Mouse (Mus musculus) forebrain, embryonic 11.5 days (tissue): Measurements from ENCODE around the gene Ptpn1. TPM values are rescaled to one million over a fixed set of nuclear protein-coding genes. Genes with fewer than 3 reads are reported as not detected.

Experiments
- ATAC-seq: fragments of 200-750 bp; cut with Nextera tagmentation; replicated peaks from 2 replicates; pipeline ENCODE4 v1.8.0; 2017; ENCODE audit warnings: moderate TSS enrichment; ENCODE audit not compliant: low FRiP score
- DNase-seq: peaks from one replicate; pipeline ENCODE4 v3.0.0-alpha.2; 2017; ENCODE audit warnings: low spot score
- H3K27ac ChIP-seq: fragments of 300-500 bp; sonication (generic); 2 replicates; pipeline ENCODE4 v1.5.1; 2014; ENCODE audit warnings: low read depth, low read length
- H3K27me3 ChIP-seq: fragments of 300-500 bp; sonication (generic); 2 replicates; pipeline ENCODE4 v1.6.1; 2014; ENCODE audit warnings: mild to moderate bottlenecking, low read length, mixed read lengths; ENCODE audit not compliant: control insufficient read depth, insufficient read depth
- H3K36me3 ChIP-seq: fragments of 300-500 bp; sonication (generic); 2 replicates; pipeline ENCODE4 v1.6.1; 2014; ENCODE audit warnings: mild to moderate bottlenecking, low read length, moderate library complexity, mixed read lengths; ENCODE audit not compliant: control insufficient read depth, insufficient read depth
- H3K4me1 ChIP-seq: fragments of 300-500 bp; sonication (generic); replicated peaks from 2 replicates; pipeline ENCODE4 v1.6.1; 2014; ENCODE audit warnings: low read length, mixed read lengths; ENCODE audit not compliant: control insufficient read depth, insufficient read depth
- H3K4me2 ChIP-seq: fragments of 300-500 bp; sonication (generic); 2 replicates; pipeline ENCODE4 v1.6.1; 2014; ENCODE audit warnings: low read depth, mild to moderate bottlenecking, low read length, moderate library complexity, mixed read lengths; ENCODE audit not compliant: severe bottlenecking
- H3K4me3 ChIP-seq: fragments of 300-500 bp; sonication (generic); 2 replicates; pipeline ENCODE4 v1.5.1; 2014; ENCODE audit warnings: low read depth, low read length
- H3K9ac ChIP-seq: fragments of 300-500 bp; sonication (generic); 2 replicates; pipeline ENCODE4 v1.6.1; 2014; ENCODE audit warnings: low read length
- H3K9me3 ChIP-seq: fragments of 300-500 bp; sonication (generic); 2 replicates; pipeline ENCODE4 v1.6.1; 2016; ENCODE audit warnings: low read length, mixed read lengths; ENCODE audit not compliant: control insufficient read depth
- WGBS: fragments of 180-500 bp; shearing (Covaris S2); extraction: QIAGEN DNeasy Blood & Tissue Kit; methylation state at CpG from one replicate; pipeline ENCODE4 v1.1.7; 2014; 5-methylcytosine and 5-hydroxymethylcytosine counted together
- polyA plus RNA-seq: library from polyadenylated mRNA; unstranded; fragments of >200 nt; fragmentation: Nextera tagmentation; extraction: Ambion mirVana; gene quantifications from 2 replicates; pipeline ENCODE4 v1.2.1, GENCODE M21; 2014

Ptpn1 gene
- polyA plus RNA-seq, 1 experiment from 2014 or later, result 80.0 TPM

GRCm38 (mm10) chr2:167945451-167945850, 13.6 kb downstream of the Ptpn1 start:
- no peak overlapping the region for H3K4me3 ChIP-seq
- H3K4me1 ChIP-seq, result peaks cover 10% of the 10 kb centered on the region; the same call in 1 of the 2 replicates
- 84% methylated on average over 5 of the region's 5 CpGs for WGBS

GRCm38 (mm10) chr2:167947251-167947650, 15.4 kb downstream of the Ptpn1 start:
- ATAC-seq (no peak), DNase-seq (no peak)
- Histone ChIP-seq H3K27ac (no peak overlapping the region), H3K9ac (no peak overlapping the region), H3K9me3 (no peaks in the 10 kb centered on the region), H3K4me3 (no peak overlapping the region), H3K27me3 (no peaks in the 10 kb centered on the region), H3K4me2 (no peak overlapping the region), H3K36me3 (no peaks in the 10 kb centered on the region), H3K4me1 (peaks cover 6% of the 10 kb centered on the region; the same call in 1 of the 2 replicates)
- WGBS, result 89% methylated on average over 3 of the region's 3 CpGs

More at GRCm38 (mm10) chr2:167945451-167945850, 13.6 kb downstream of the Ptpn1 start:
- ATAC-seq (no peak), DNase-seq (no peak)
- no peaks in the 10 kb centered on the region for H3K36me3 ChIP-seq
- H3K4me2 ChIP-seq, result no peak overlapping the region
- no peak overlapping the region for H3K9ac ChIP-seq
- H3K27ac ChIP-seq, result no peak overlapping the region
- no peaks in the 10 kb centered on the region for H3K9me3 ChIP-seq
- no peaks in the 10 kb centered on the region for H3K27me3 ChIP-seq

GRCm38 (mm10) chr2:167948047-167948446, 16.2 kb downstream of the Ptpn1 start:
- H3K4me3 ChIP-seq, result no peak overlapping the region
- DNase-seq (no peak), ATAC-seq (no peak)
- H3K9ac ChIP-seq, result no peak overlapping the region
- no peak overlapping the region for H3K27ac ChIP-seq
- H3K36me3 ChIP-seq, result no peaks in the 10 kb centered on the region
- no peaks in the 10 kb centered on the region for H3K27me3 ChIP-seq
- H3K4me2 ChIP-seq, result no peak overlapping the region
- 0 out of 2 replicates have a peak, but pooled peaks cover 4% of the 10 kb centered on the region for H3K4me1 ChIP-seq
- no peaks in the 10 kb centered on the region for H3K9me3 ChIP-seq
- WGBS, result 88% methylated on average over 6 of the region's 6 CpGs

- Histone ChIP-seq H3K9ac (no peak overlapping the region), H3K4me1 (no peaks in the 10 kb centered on the region), H3K27ac (no peak overlapping the region), H3K9me3 (no peaks in the 10 kb centered on the region), H3K4me3 (no peak overlapping the region), H3K36me3 (no peaks in the 10 kb centered on the region), H3K4me2 (no peak overlapping the region), H3K27me3 (no peaks in the 10 kb centered on the region)
- 89% methylated on average over 13 of the region's 13 CpGs for WGBS
- DNase-seq (no peak), ATAC-seq (no peak)
These were observed 16.7 kb downstream of the Ptpn1 start for GRCm38 (mm10) chr2:167948557-167948956.

- Histone ChIP-seq H3K27me3 (no peaks in the 10 kb centered on the region), H3K4me2 (no peak overlapping the region), H3K36me3 (no peaks in the 10 kb centered on the region), H3K9me3 (no peaks in the 10 kb centered on the region), H3K4me1 (no peaks in the 10 kb centered on the region), H3K9ac (no peak overlapping the region), H3K4me3 (no peak overlapping the region), H3K27ac (no peak overlapping the region)
- DNase-seq, result no peak
- no peak for ATAC-seq
- WGBS, result 76% methylated on average over 6 of the region's 6 CpGs
These were observed 17.4 kb downstream of the Ptpn1 start for GRCm38 (mm10) chr2:167949250-167949649.

- ATAC-seq, result no peak
- Histone ChIP-seq H3K4me2 (no peak overlapping the region), H3K9ac (no peak overlapping the region), H3K9me3 (no peaks in the 10 kb centered on the region), H3K4me1 (no peaks in the 10 kb centered on the region), H3K36me3 (no peaks in the 10 kb centered on the region), H3K27me3 (no peaks in the 10 kb centered on the region), H3K4me3 (no peak overlapping the region), H3K27ac (no peak overlapping the region)
- no peak for DNase-seq
- WGBS, result 68% methylated on average over 2 of the region's 2 CpGs
These were observed 18.0 kb downstream of the Ptpn1 start for GRCm38 (mm10) chr2:167949808-167950207.

- no peak overlapping the region for H3K27ac ChIP-seq
- H3K4me2 ChIP-seq, result no peak overlapping the region
- no peak for ATAC-seq
- no peak for DNase-seq
- H3K36me3 ChIP-seq, result no peaks in the 10 kb centered on the region
- WGBS, result 91% methylated on average over 6 of the region's 6 CpGs
- no peaks in the 10 kb centered on the region for H3K27me3 ChIP-seq
- H3K4me1 ChIP-seq, result no peaks in the 10 kb centered on the region
- no peaks in the 10 kb centered on the region for H3K9me3 ChIP-seq
- H3K4me3 ChIP-seq, result no peak overlapping the region
- H3K9ac ChIP-seq, result no peak overlapping the region
These were observed 18.8 kb downstream of the Ptpn1 start for GRCm38 (mm10) chr2:167950681-167951080.

- Histone ChIP-seq H3K4me3 (no peak overlapping the region), H3K4me1 (no peaks in the 10 kb centered on the region), H3K4me2 (no peak overlapping the region), H3K27me3 (no peaks in the 10 kb centered on the region), H3K9ac (no peak overlapping the region), H3K27ac (no peak overlapping the region), H3K9me3 (no peaks in the 10 kb centered on the region), H3K36me3 (no peaks in the 10 kb centered on the region)
- DNase-seq, result no peak
- 93% methylated on average over 13 of the region's 13 CpGs for WGBS
- no peak for ATAC-seq
These were observed 19.7 kb downstream of the Ptpn1 start for GRCm38 (mm10) chr2:167951301-167952211.

GRCm38 (mm10) chr2:167953819-167954218, 22.0 kb downstream of the Ptpn1 start:
- Histone ChIP-seq H3K4me3 (no peak overlapping the region), H3K27ac (no peak overlapping the region), H3K9me3 (no peaks in the 10 kb centered on the region), H3K9ac (no peak overlapping the region), H3K4me1 (no peaks in the 10 kb centered on the region), H3K27me3 (no peaks in the 10 kb centered on the region), H3K36me3 (no peaks in the 10 kb centered on the region), H3K4me2 (no peak overlapping the region)
- 92% methylated on average over 10 of the region's 10 CpGs for WGBS
- no peak for ATAC-seq
- DNase-seq, result no peak
